Mouse (Mus musculus) embryonic facial prominence, embryonic 15.5 days (tissue): Measurements from ENCODE around the gene Znrd1as. TPM values are rescaled to one million over a fixed set of nuclear protein-coding genes. Genes with fewer than 3 reads are reported as not detected.

Experiments used
- ATAC-seq: fragments of 200-750 bp; cut with Nextera tagmentation; 2 replicates; pipeline ENCODE4 v1.8.0; 2017; ENCODE audit warnings: low read depth, moderate TSS enrichment; ENCODE audit not compliant: insufficient number of reproducible peaks, low FRiP score, low TSS enrichment
- H3K27ac ChIP-seq: fragments of 300-500 bp; sonication (generic); replicated peaks from 2 replicates; pipeline ENCODE4 v1.5.1; 2015; ENCODE audit warnings: mild to moderate bottlenecking, inconsistent platforms
- H3K27me3 ChIP-seq: fragments of 300-500 bp; sonication (generic); 2 replicates; pipeline ENCODE4 v1.6.1; 2015; ENCODE audit warnings: inconsistent platforms
- H3K36me3 ChIP-seq: fragments of 300-500 bp; sonication (generic); 2 replicates; pipeline ENCODE4 v1.6.1; 2015; ENCODE audit warnings: mild to moderate bottlenecking, inconsistent platforms
- H3K4me1 ChIP-seq: fragments of 300-500 bp; sonication (generic); 2 replicates; pipeline ENCODE4 v1.6.1; 2015; ENCODE audit warnings: inconsistent platforms
- H3K4me2 ChIP-seq: fragments of 300-500 bp; sonication (generic); replicated peaks from 2 replicates; pipeline ENCODE4 v1.6.1; 2015; ENCODE audit warnings: mild to moderate bottlenecking, inconsistent platforms
- H3K4me3 ChIP-seq: fragments of 300-500 bp; sonication (generic); replicated peaks from 2 replicates; pipeline ENCODE4 v1.5.1; 2015; ENCODE audit warnings: mild to moderate bottlenecking, inconsistent platforms
- H3K9ac ChIP-seq: fragments of 300-500 bp; sonication (generic); 2 replicates; pipeline ENCODE4 v1.6.1; 2015; ENCODE audit warnings: inconsistent platforms
- H3K9me3 ChIP-seq: fragments of 300-500 bp; sonication (generic); replicated peaks from 2 replicates; pipeline ENCODE4 v1.6.1; 2016; ENCODE audit warnings: inconsistent platforms
- WGBS: fragments of 180-500 bp; shearing (Covaris S2); methylation state at CpG from one replicate; pipeline ENCODE4 v1.1.7; 2015; 5-methylcytosine and 5-hydroxymethylcytosine counted together
- polyA plus RNA-seq: library from polyadenylated mRNA; unstranded; fragments of >200 nt; fragmentation: Nextera tagmentation; extraction: Ambion mirVana; gene quantifications from 2 replicates; pipeline ENCODE4 v1.2.1, GENCODE M21; 2015

Znrd1as gene
- polyA plus RNA-seq, 1 experiment from 2014 or later, result 5.7 TPM

DNA sequence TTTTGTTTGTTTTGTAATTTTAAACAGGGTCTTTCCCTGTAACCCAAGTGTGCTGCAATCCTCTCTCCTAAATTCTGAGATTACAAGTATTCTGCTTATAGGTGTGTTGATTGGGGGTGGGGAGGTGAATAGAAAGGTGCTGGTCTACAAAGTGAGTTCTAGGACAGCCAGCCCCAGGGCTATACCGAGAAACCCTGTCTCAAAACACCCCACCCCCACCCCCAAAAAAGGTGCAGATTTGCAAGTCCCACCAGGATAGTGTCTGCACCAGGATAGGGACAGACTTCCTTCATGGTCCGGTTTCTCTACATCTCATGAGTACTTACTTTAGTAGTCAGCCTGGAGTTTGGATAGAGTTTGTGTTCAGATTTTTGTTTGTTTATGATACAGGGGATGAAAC lies 40.1 kb downstream of the Znrd1as start:
- Histone ChIP-seq H3K27me3 (no peaks in the 10 kb centered on the region), H3K4me2 (no peak overlapping the region), H3K36me3 (no peaks in the 10 kb centered on the region), H3K27ac (no peak overlapping the region), H3K4me1 (peaks cover 7% of the 10 kb centered on the region), H3K9me3 (no peaks in the 10 kb centered on the region), H3K9ac (no peak overlapping the region), H3K4me3 (no peak overlapping the region)
- 62% methylated on average over 2 of the region's 2 CpGs for WGBS
- no peak for ATAC-seq

DNA sequence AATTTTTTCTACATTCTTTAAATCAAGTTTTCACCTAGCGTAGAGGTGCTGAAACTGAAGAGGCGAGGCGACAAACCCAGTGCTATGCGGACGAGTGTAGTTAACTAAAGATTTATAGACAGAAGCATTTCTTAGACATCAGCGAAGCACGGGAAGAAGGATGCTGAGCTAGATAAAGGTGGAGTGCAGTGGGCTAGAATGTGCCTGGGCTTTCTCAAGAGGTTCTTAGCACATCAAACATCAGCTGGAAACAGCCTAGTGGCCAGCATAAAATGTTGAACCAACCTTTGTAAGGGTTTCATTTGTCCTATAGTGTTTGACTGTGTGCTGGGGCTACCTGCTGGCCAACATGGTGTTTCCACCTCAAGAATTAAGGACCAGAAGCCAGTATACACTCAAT lies 42.5 kb downstream of the Znrd1as start, which contains the start of gene Zfp57:
TSS of gene Zfp57 (plus strand) at position 301 of the 400 bp plus-strand sequence.
- H3K27ac ChIP-seq, result 0 out of 2 replicates have a peak within 1 kb of the TSS, but pooled peaks have one; percentile 91
- H3K4me1 ChIP-seq, result peaks cover 7% of the 10 kb centered on the region
- H3K4me2 ChIP-seq, result peak within 1 kb of the TSS; percentile 83
- no peak for ATAC-seq
- H3K4me3 ChIP-seq, result peak within 1 kb of the TSS; percentile 70
- H3K9me3 ChIP-seq, result no peaks in the 10 kb centered on the region
- 0 out of 2 replicates have a peak, but pooled peaks cover 2% of the 10 kb centered on the region for H3K36me3 ChIP-seq
- H3K27me3 ChIP-seq, result no peaks in the 10 kb centered on the region
- WGBS, result 94% methylated on average over 7 of the region's 7 CpGs
- no peak within 1 kb of the TSS for H3K9ac ChIP-seq

DNA sequence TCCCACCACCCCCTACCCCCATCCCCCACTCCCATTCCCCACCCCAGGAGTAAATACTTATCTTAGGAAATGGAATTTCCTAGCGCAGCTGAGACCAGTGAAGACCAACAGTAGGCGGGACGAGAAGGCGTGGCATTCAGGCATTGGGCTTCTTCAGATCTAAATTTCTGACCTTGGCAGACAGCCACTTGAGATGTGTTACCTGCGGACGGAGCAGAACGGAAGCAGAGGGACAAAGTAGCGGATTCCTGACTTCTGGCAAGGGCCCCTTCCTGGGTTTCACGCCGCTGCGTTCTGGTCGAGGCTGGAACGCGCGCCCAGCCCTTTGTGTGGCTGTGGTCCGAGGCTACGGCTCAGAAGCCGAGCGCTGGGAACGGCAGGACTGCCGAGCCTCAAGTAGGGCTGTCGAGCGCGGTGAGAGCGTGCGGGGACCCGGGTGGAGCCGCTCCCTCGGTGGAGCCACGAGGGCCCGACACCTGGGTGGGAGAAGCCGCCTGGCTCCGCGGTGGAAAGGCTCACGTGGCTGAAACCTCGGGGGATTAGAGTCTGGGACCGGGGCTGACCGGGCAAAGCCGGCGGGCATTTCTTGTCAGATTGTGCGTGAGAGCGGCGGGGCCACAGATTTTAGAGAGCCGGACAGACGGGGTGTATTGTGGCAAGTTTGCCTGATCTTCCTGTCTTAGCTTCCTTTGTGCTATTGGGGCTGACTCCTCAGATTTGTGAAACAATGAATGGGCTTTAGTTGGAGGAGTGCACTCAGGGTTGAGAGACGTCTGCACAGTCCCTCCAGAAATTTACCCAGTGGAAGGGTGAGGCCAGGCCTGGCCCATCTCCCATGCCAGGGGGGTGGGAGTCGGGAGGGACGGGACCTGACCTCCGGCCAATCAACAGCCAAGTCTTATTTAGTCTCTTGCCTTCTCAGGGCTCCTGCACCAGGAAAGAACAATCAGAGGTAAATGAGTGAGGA lies 44.3 kb downstream of the Znrd1as start:
- H3K27ac ChIP-seq, result peak overlapping the region; percentile 91
- no peaks in the 10 kb centered on the region for H3K27me3 ChIP-seq
- ATAC-seq, result peak; percentile 85
- under 1% methylated on average over 49 of the region's 49 CpGs for WGBS
- H3K9ac ChIP-seq, result peak overlapping the region; percentile 86
- peak overlapping the region; percentile 83 for H3K4me2 ChIP-seq
- H3K4me3 ChIP-seq, result peak overlapping the region; percentile 70
- H3K4me1 ChIP-seq, result peaks cover 7% of the 10 kb centered on the region
- no peaks in the 10 kb centered on the region for H3K9me3 ChIP-seq
- H3K36me3 ChIP-seq, result peaks cover 7% of the 10 kb centered on the region; the same call in 1 of the 2 replicates

DNA sequence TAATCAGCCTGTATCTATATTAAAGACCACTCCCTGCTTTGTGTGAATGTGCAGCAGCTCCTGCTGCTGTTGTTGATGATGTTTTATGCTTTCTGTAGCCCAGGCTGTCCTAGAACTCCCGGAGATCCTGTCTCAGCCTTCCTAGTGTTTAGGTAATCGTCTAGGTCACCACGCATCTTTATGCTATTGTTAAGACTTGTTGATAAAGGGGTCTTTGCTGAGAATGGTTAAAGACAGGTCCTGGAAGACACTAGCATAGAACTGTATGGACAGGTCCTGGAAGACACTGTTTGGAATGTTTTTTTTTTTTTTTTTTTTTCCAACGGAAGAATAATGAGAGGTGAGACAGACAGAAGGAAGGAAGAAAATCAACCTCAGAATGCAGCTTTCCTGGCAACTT lies 45.0 kb downstream of the Znrd1as start:
- no peak for ATAC-seq
- no peaks in the 10 kb centered on the region for H3K27me3 ChIP-seq
- H3K4me3 ChIP-seq, result peak overlapping the region; percentile 70
- 40% methylated on average over 4 of the region's 4 CpGs for WGBS
- no peak overlapping the region for H3K27ac ChIP-seq
- H3K36me3 ChIP-seq, result peaks cover 14% of the 10 kb centered on the region; the same call in 1 of the 2 replicates
- H3K9ac ChIP-seq, result 0 out of 2 replicates have a peak overlapping the region, but pooled peaks have one; percentile 86
- peak overlapping the region; percentile 83 for H3K4me2 ChIP-seq
- peaks cover 7% of the 10 kb centered on the region for H3K4me1 ChIP-seq
- no peaks in the 10 kb centered on the region for H3K9me3 ChIP-seq

DNA sequence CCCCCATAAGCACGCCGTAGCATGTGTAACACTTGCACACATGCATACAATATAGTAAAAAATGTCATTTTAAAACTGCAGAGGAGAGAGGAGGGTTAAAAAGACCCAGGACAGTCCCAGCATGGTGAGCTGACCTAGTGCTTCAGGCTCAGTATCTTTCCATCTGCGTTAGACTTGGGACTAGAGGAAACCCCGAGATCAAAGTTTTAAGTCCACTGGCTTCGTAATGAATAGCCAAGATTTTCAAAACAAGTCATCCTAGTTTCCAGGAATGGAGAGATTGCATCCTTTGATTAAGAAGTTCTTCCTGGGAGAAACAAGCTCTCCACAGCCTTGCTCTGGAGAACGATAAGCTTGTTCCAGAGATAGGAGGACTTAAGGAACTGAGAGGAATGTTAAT lies 49.8 kb downstream of the Znrd1as start:
- Histone ChIP-seq H3K27ac (no peak overlapping the region), H3K36me3 (peaks cover 37% of the 10 kb centered on the region)
- WGBS, result 86% methylated on average over 6 of the region's 6 CpGs

DNA sequence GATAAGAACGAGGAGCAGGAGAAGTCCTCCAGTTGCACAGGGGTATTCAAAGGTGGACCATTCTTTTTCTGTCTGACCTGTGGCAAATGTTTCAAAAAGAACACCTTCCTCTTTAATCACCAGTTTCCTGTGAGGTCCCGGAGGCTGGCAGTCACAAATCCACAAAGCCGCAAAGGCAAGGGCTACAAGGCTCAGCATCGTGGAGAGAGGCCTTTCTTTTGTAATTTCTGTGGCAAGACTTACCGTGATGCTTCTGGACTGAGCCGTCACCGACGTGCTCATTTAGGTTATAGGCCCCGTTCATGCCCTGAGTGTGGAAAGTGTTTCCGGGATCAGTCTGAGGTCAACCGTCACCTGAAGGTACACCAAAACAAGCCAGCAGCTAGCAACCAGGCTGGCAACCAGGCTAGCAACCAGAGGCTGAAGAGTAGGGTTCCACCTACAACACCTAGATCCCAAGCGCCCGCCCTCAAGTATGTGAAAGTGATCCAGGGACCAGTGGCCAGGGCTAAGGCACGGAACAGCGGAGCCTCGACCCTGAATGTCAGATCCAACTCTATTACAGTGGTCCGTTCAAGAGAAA lies 51.2 kb downstream of the Znrd1as start:
- Histone ChIP-seq H3K9ac (no peak overlapping the region), H3K9me3 (no peaks in the 10 kb centered on the region), H3K4me3 (no peak overlapping the region), H3K4me1 (no peaks in the 10 kb centered on the region), H3K4me2 (no peak overlapping the region), H3K36me3 (peaks cover 37% of the 10 kb centered on the region), H3K27me3 (no peaks in the 10 kb centered on the region), H3K27ac (no peak overlapping the region)
- no peak for ATAC-seq
- 93% methylated on average over 17 of the region's 17 CpGs for WGBS

More for the DNA sequence above, 49.8 kb downstream of the Znrd1as start:
- ATAC-seq, result no peak
- H3K4me2 ChIP-seq, result no peak overlapping the region
- peaks cover 2% of the 10 kb centered on the region for H3K4me1 ChIP-seq
- H3K9ac ChIP-seq, result no peak overlapping the region
- H3K9me3 ChIP-seq, result no peaks in the 10 kb centered on the region
- no peak overlapping the region for H3K4me3 ChIP-seq
- H3K27me3 ChIP-seq, result no peaks in the 10 kb centered on the region

DNA sequence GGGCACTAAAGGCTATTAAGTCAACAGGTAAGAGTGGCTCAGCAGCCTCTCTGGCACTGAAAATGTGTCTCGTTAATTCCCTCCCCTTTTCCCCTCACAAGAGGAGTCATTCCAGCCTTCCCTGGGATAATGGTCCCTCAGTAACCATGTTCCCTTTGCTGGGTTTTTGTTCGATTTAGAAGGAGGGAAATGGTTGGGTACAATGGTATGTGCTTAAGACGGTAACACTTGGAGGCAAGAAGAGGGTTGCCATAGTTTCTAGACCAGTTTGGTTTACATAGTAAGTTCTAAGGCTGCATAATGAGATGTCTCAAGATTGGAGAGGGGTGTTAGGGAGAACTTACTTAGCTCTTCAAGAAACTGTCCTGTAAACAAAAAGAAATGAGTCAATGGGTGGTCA lies 53.3 kb downstream of the Znrd1as start:
- no peak overlapping the region for H3K27ac ChIP-seq
- WGBS, result 84% methylated on average over 3 of the region's 3 CpGs
- ATAC-seq, result no peak
- no peaks in the 10 kb centered on the region for H3K4me1 ChIP-seq
- peaks cover 30% of the 10 kb centered on the region for H3K36me3 ChIP-seq
- H3K9ac ChIP-seq, result no peak overlapping the region
- no peak overlapping the region for H3K4me3 ChIP-seq
- no peak overlapping the region for H3K4me2 ChIP-seq
- no peaks in the 10 kb centered on the region for H3K9me3 ChIP-seq
- no peaks in the 10 kb centered on the region for H3K27me3 ChIP-seq

DNA sequence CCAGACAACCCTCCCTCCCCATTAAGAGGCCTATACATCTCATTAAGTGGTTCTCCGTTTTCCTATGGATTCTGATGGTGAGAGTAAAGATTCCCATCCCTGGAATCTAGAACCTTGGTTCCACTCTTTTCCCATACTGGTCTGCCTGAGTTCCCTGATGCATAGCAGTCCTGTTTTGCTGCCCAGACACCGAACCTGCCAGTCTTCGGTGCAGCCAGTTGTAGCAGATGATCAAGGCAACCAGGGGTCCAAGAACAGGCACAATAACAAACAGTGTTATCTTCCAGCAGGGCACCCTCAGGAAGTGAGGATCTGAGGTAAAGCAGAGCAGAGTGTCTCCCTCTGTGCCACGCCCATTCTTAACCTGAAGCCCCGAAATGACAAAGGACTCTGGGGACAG lies 53.7 kb downstream of the Znrd1as start:
- H3K9me3 ChIP-seq, result no peaks in the 10 kb centered on the region
- H3K27me3 ChIP-seq, result no peaks in the 10 kb centered on the region
- no peak overlapping the region for H3K4me3 ChIP-seq
- H3K4me1 ChIP-seq, result no peaks in the 10 kb centered on the region
- WGBS, result 73% methylated on average over 5 of the region's 5 CpGs
- no peak overlapping the region for H3K4me2 ChIP-seq
- peaks cover 30% of the 10 kb centered on the region for H3K36me3 ChIP-seq
- no peak for ATAC-seq
- H3K27ac ChIP-seq, result no peak overlapping the region
- no peak overlapping the region for H3K9ac ChIP-seq

Other genes with a start within 250 kb of the Znrd1as start
- not detected in 2 replicates for gene H2-M10.5, start 185.7 kb upstream of the Znrd1as start, polyA plus RNA-seq
- not detected in 2 replicates for gene H2-M10.6, start 146.4 kb upstream of the Znrd1as start, polyA plus RNA-seq
- gene Trim26, start 121.5 kb upstream of the Znrd1as start, polyA plus RNA-seq, result 43.3 and 45.3 TPM in 2 replicates
- 0.15 and 0.17 TPM in 2 replicates for gene Trim15, start 91.4 kb upstream of the Znrd1as start, polyA plus RNA-seq
- 1.7 and 2.3 TPM in 2 replicates for gene Trim10, start 89.0 kb upstream of the Znrd1as start, polyA plus RNA-seq
- not detected in 2 replicates for gene Trim40, start 68.5 kb upstream of the Znrd1as start, polyA plus RNA-seq
- gene Trim31, start 60.5 kb upstream of the Znrd1as start, polyA plus RNA-seq, result not detected in 2 replicates
- gene Rnf39, start 15.7 kb upstream of the Znrd1as start, polyA plus RNA-seq, result 7.5 and 9.4 TPM in 2 replicates
- 106 and 111 TPM in 2 replicates for gene Ppp1r11, start 6.9 kb upstream of the Znrd1as start, polyA plus RNA-seq
- 94.7 and 98.6 TPM in 2 replicates for gene Znrd1, start within 50 bp of the Znrd1as start, polyA plus RNA-seq
- gene 2410137M14Rik, start 22.6 kb downstream of the Znrd1as start, polyA plus RNA-seq, result not detected in 2 replicates
- gene H2-M5, start 30.9 kb downstream of the Znrd1as start, polyA plus RNA-seq, result 0.67 and 0.95 TPM in 2 replicates
- 52.2 and 62.2 TPM in 2 replicates for gene Zfp57, start 42.6 kb downstream of the Znrd1as start, polyA plus RNA-seq
- gene Mog, start 64.8 kb downstream of the Znrd1as start, polyA plus RNA-seq, result 0.09 TPM in 1 of 2 replicates, not detected in the other
- gene Gabbr1, start 87.4 kb downstream of the Znrd1as start, polyA plus RNA-seq, result 11.5 and 15.0 TPM in 2 replicates
- gene Olfr90, start 129.9 kb downstream of the Znrd1as start, polyA plus RNA-seq, result 0.07 TPM in 1 of 2 replicates, not detected in the other
- not detected in 2 replicates for gene Olfr91, start 139.7 kb downstream of the Znrd1as start, polyA plus RNA-seq
- not detected in 2 replicates for gene Olfr92, start 161.5 kb downstream of the Znrd1as start, polyA plus RNA-seq
- 0.05 TPM in 1 of 2 replicates, not detected in the other for gene Olfr93, start 202.9 kb downstream of the Znrd1as start, polyA plus RNA-seq
- gene Ubd, start 235.3 kb downstream of the Znrd1as start, polyA plus RNA-seq, result 0.18 TPM in 1 of 2 replicates, not detected in the other
- 0.12 TPM in 1 of 2 replicates, not detected in the other for gene Olfr94, start 242.4 kb downstream of the Znrd1as start, polyA plus RNA-seq